10 mouse cellular contexts compared by ENCODE assay signal in genomic region chr17:29020444-29020843, GRCm38 (mm10). TPM values are rescaled to one million over a fixed set of nuclear protein-coding genes. Genes with fewer than 3 reads are reported as not detected.
DNase-seq lines count a peak whose midpoint lies in the region; ATAC-seq and TF ChIP-seq lines count a peak whose summit lies in the region.
"Had no signal": no experiment of that assay in that cellular context is flagged by ENCODE, and none has a peak within 500 bp of the region (broad histone marks: within the 10 kb centered on the region; RNA-seq: fewer than 3 reads in every experiment).

No protein-coding gene starts in this region.

- DNase-seq in hindbrain, postnatal 0 days (ENCODE audit: low spot score): peak; percentile 37
- DNase-seq in hindbrain, embryonic 11.5 days (ENCODE audit: low spot score): no peak
- peak; percentile 80 for DNase-seq in lung, embryonic 14.5 days
- no peak for DNase-seq in lung, postnatal 14 days
- no peak for DNase-seq in Patski (ENCODE audit: low read depth, low spot score)
- DNase-seq in frontal cortex, postnatal 25 days (ENCODE audit: low spot score in 2 of 2): no peak

- CTCF ChIA-PET in Patski (lab: Charles Lee): interaction anchor here (1.1 to 1.6 kb wide), 3 partner anchors 33 to 53 kb away, joined by 3 to 6 read pairs (median 3); no protein-coding TSS in a partner anchor

- no peaks in the 10 kb centered on the region for H3K36me3 ChIP-seq in hindbrain, postnatal 0 days (ENCODE audit: insufficient read depth, low read length)
- no peaks in the 10 kb centered on the region for H3K36me3 ChIP-seq in hindbrain, embryonic 11.5 days (ENCODE audit: control insufficient read depth, insufficient read depth, low read length)
- no peaks in the 10 kb centered on the region for H3K36me3 ChIP-seq in lung, embryonic 14.5 days (ENCODE audit: insufficient read depth)
- H3K36me3 ChIP-seq: hindbrain, embryonic 10.5 days; limb, embryonic 10.5 days; neural tube, embryonic 12.5 days had no signal

- no peak overlapping the region for H3K4me3 ChIP-seq in hindbrain, postnatal 0 days (ENCODE audit: low read length)
- H3K4me3 ChIP-seq in hindbrain, embryonic 11.5 days (ENCODE audit: low read depth, low read length): no peak overlapping the region
- no peak overlapping the region for H3K4me3 ChIP-seq in lung, embryonic 14.5 days (ENCODE audit: low read depth, low read length)
- H3K4me3 ChIP-seq: hindbrain, embryonic 10.5 days; limb, embryonic 10.5 days; neural tube, embryonic 12.5 days had no signal

- H3K9ac ChIP-seq in hindbrain, postnatal 0 days (replicated peaks; ENCODE audit: low read length): no peak overlapping the region
- no peak overlapping the region for H3K9ac ChIP-seq in hindbrain, embryonic 11.5 days (ENCODE audit: low read depth, low read length)
- H3K9ac ChIP-seq in lung, embryonic 14.5 days: no peak overlapping the region
- H3K9ac ChIP-seq: neural tube, embryonic 12.5 days had no signal

- H3K4me2 ChIP-seq in hindbrain, postnatal 0 days (ENCODE audit: low read depth, low read length): no peak overlapping the region
- no peak overlapping the region for H3K4me2 ChIP-seq in hindbrain, embryonic 11.5 days (replicated peaks; ENCODE audit: low read depth, low read length)
- H3K4me2 ChIP-seq in lung, embryonic 14.5 days: no peak overlapping the region
- H3K4me2 ChIP-seq: neural tube, embryonic 12.5 days had no signal

- peak; percentile 51 for TF ChIP-seq CTCF in hindbrain, postnatal 0 days (IDR thresholded peaks at IDR 0.05; ENCODE audit: low read depth)
- peak; percentile 61 for TF ChIP-seq CTCF in lung, embryonic 14.5 days (IDR thresholded peaks at IDR 0.05; ENCODE audit: low read depth)
- peak; percentile 67 for TF ChIP-seq CTCF in Patski (IDR thresholded peaks at IDR 0.05)

- POLR2A ChIA-PET in Patski (lab: Charles Lee): interaction anchor here (0.6 kb wide), 1 partner anchor 128 kb away, joined by 3 read pairs; no protein-coding TSS in a partner anchor

- H3K27ac ChIP-seq in hindbrain, postnatal 0 days: no peak overlapping the region
- no peak overlapping the region for H3K27ac ChIP-seq in hindbrain, embryonic 11.5 days (ENCODE audit: low read depth, low read length)
- no peak overlapping the region for H3K27ac ChIP-seq in lung, embryonic 14.5 days (ENCODE audit: low read depth)
- H3K27ac ChIP-seq: hindbrain, embryonic 10.5 days; limb, embryonic 10.5 days; neural tube, embryonic 12.5 days had no signal

- H3K27me3 ChIP-seq in hindbrain, postnatal 0 days (ENCODE audit: insufficient read depth, low read length): no peaks in the 10 kb centered on the region
- no peaks in the 10 kb centered on the region for H3K27me3 ChIP-seq in hindbrain, embryonic 11.5 days (ENCODE audit: control insufficient read depth, insufficient read depth, low read length)
- no peaks in the 10 kb centered on the region for H3K27me3 ChIP-seq in lung, embryonic 14.5 days (ENCODE audit: insufficient read depth, low read length)
- H3K27me3 ChIP-seq in Patski: no peaks in the 10 kb centered on the region
- H3K27me3 ChIP-seq: neural tube, embryonic 12.5 days had no signal

- no peak for ATAC-seq in hindbrain, postnatal 0 days
- no peak for ATAC-seq in hindbrain, embryonic 11.5 days (ENCODE audit: low FRiP score)
- ATAC-seq in lung, embryonic 14.5 days (ENCODE audit: insufficient read depth): no peak
- ATAC-seq in Patski: no peak
- ATAC-seq in monocyte, adult 5-6 weeks (replicated peaks; ENCODE audit: insufficient number of reproducible peaks, low FRiP score, low TSS enrichment, poor library complexity, severe bottlenecking): peak; percentile 52; the same call in 1 of the 2 replicates

- no peaks in the 10 kb centered on the region for H3K9me3 ChIP-seq in hindbrain, postnatal 0 days (ENCODE audit: low read length)
- H3K9me3 ChIP-seq in hindbrain, embryonic 11.5 days (ENCODE audit: control insufficient read depth, low read length): no peaks in the 10 kb centered on the region
- H3K9me3 ChIP-seq in lung, embryonic 14.5 days (ENCODE audit: low read depth, low read length): no peaks in the 10 kb centered on the region
- H3K9me3 ChIP-seq: hindbrain, embryonic 10.5 days; limb, embryonic 10.5 days; neural tube, embryonic 12.5 days had no signal

- in situ Hi-C loops in Patski (cut with MboI; ENCODE audit: low pct_unique_long_range_greater_than_20kb): no loop called here

- H3K4me1 ChIP-seq in hindbrain, postnatal 0 days (ENCODE audit: insufficient read depth, low read length): no peaks in the 10 kb centered on the region
- H3K4me1 ChIP-seq in hindbrain, embryonic 11.5 days (replicated peaks; ENCODE audit: control insufficient read depth, insufficient read depth, low read length): no peaks in the 10 kb centered on the region
- H3K4me1 ChIP-seq in lung, embryonic 14.5 days (ENCODE audit: insufficient read depth): peaks cover 10% of the 10 kb centered on the region

RNA-seq across cellular contexts. Expression of gene Srsf3, which starts 12.0 kb away (rescaled TPM):
- 139 and 147 TPM in 2 replicates for total RNA-seq in hindbrain, postnatal 0 days (2014; rRNA removed)
- polyA plus RNA-seq in hindbrain, postnatal 0 days (2015; fragmentation: Nextera tagmentation; extraction: Ambion mirVana): 298 and 315 TPM in 2 replicates
- 847 and 854 TPM in 2 replicates for polyA plus RNA-seq in hindbrain, embryonic 11.5 days (2014; fragmentation: Nextera tagmentation; extraction: Ambion mirVana)
- polyA plus RNA-seq in lung, embryonic 14.5 days (2014; fragmentation: Nextera tagmentation; extraction: Ambion mirVana): 716 and 730 TPM in 2 replicates
- 187 TPM for polyA plus RNA-seq in Patski (2021)
- 679 to 753 TPM (median 702 TPM) in 3 replicates for total RNA-seq in monocyte, adult 5-6 weeks (2017)

RNA-seq across cellular contexts. Expression of gene Stk38, which starts 12.6 kb away (rescaled TPM):
- total RNA-seq in hindbrain, postnatal 0 days (2014; rRNA removed): 56.2 and 58.7 TPM in 2 replicates
- 52.7 and 60.8 TPM in 2 replicates for polyA plus RNA-seq in hindbrain, postnatal 0 days (2015; fragmentation: Nextera tagmentation; extraction: Ambion mirVana)
- 141 and 151 TPM in 2 replicates for polyA plus RNA-seq in hindbrain, embryonic 11.5 days (2014; fragmentation: Nextera tagmentation; extraction: Ambion mirVana)
- polyA plus RNA-seq in lung, embryonic 14.5 days (2014; fragmentation: Nextera tagmentation; extraction: Ambion mirVana): 103 and 104 TPM in 2 replicates
- polyA plus RNA-seq in Patski (2021): 94.5 TPM
- total RNA-seq in monocyte, adult 5-6 weeks (2017): 369 to 443 TPM (median 402 TPM) in 3 replicates

Comparison
In these comparisons a context has a peak if more than half of its experiments do, and no peak if none do; other contexts are left out.
1. DNase-seq: peak in hindbrain, postnatal 0 days (single experiment) and lung, embryonic 14.5 days (single experiment); none in hindbrain, embryonic 11.5 days (single experiment), lung, postnatal 14 days (single experiment), Patski (single experiment) and frontal cortex, postnatal 25 days (0 of 2).
2. Peak in every context shown above with its lines, with median percentiles within 50 percentile points of each other: CTCF ChIP-seq.